Mouse (Mus musculus) ovary, postnatal 10 days (tissue): ENCODE data around the gene Zfp869.
"Not testable (repeated sequence)": the region's sequence is repeated elsewhere in the genome, so short reads cannot be mapped to it uniquely, and the experiment has no call there.

Source experiments
- DNase-seq: peaks from one replicate; pipeline ENCODE4 v3.0.0; 2022; ENCODE audit warnings: low spot score

Zfp869 gene

DNA sequence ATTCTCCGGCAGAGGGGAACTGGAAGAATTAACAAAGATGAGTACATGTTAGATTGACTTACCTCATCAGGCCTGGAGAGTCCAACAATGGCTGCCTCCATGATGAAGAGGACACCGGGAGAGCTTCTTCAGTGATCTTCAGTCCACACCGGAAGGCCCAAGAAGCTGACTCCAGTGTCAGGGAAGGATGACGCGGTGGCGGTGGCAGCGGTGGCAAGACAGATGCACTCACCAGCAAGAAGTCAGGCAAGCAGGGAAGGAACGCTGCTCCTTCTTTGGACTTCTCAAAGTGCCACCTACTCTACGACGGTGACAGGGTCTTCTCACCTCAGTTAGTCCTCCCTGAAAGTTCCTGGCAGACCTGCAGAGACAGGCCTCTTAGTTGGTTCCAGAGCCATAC is at the start of gene Zfp869:
Gene Zfp869 (minus strand): TSS at position 101 of the 400 bp plus-strand sequence.
- DNase-seq, result not testable (repeated sequence)

DNA sequence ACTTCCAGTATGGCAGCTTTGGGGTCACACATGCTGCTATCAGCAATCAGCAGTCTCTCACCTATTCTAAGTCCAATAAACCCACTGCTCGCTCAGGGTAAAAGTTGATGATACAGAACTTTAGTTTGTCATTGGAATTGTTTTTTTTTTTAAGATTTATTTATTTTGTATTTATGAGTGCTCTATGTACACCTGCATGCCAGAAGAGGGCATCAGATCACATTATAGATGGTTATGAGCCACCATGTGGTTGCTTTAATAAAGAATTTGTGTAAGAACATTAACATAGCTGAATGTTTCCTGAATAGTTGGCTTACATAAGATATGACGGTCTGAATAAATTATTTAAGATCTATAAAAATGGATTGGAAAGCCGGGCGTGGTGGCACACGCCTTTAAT is 47.8 kb upstream of the Zfp869 start:
- no peak for DNase-seq

DNA sequence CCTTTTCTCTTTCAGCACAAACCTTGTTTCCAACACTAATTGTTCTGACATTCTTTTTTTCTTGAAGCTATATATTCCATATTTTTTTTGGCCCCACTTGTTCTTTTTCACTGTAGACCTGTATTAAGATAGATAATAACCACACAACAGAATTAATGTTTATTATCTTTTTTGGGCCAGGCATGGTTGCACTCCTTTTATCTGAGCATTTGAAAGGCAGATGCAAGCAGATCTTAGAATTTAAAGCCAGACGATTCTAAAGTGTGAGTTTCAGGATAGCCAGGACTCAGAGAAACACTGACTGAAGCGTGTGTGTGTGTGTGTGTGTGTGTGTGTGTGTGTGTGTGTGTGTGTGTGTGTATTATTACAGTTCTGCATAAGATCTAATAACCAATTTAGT is 41.9 kb upstream of the Zfp869 start:
- DNase-seq, result no peak

DNA sequence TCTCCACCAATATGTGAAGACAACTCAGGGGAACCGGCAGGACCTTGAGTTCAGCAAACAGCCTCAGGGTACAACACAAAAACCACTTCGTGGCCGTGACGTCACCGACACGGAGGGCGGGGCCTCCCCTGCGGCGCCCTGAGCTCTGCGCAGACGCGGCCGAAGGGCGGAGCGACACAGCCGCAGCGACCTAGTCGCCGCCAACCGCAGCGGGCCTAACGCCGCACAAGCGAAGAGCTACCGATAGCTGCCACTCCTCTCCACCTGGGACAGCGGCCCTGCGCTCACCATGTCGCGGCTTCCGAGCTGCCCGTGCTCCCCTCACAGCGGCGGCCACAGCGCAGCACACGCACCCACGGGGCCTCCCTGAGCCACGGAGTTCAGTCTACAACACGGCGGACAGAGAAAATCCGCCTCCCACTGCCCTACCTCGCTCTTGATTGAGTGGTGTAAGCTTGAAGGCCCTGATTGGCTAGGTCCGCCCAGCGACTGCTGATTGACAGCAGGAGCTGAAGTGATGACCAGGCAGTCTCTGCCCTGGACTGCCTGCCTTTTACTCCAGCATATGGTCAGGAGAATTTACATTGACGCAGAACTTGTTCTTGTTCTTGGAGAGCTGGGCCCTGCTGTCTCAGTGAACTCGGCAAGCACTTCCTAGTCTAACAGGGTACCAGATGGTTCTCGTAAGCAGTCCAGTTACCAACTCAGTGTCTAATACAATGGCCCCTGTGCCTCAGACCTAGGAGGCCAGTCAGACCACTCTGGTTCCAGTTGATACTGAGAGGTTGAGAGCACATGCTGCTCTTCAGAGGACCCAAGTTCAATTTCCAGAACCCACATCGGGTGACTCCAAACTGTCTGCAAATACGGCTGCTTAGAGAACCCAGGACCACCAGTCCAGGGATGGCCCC is 39.3 kb upstream of the Zfp869 start, which contains the start of gene Zfp963:
Gene Zfp963 (minus strand): TSS at position 427 of the 911 bp plus-strand sequence.
- peak; percentile 88 for DNase-seq

DNA sequence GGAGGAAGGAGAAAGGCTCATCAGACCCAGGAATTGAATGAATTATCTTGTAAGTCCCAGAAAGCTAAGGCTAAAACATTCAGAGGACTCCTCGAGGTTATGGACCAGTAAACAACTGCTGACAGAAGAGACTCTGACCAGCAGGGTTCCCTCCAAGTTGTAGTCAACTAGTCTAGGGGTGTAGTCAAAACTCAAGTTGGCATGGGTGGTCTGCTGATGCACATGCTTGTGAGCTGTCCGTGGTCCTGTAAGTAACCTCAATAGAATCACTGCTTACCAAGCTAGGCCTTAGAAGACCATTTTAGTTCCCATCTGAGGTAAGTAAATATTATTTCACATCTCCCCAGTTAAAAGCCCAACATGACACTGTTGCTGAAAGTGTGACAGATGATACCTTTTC is 30.7 kb upstream of the Zfp869 start:
- no peak for DNase-seq

DNA sequence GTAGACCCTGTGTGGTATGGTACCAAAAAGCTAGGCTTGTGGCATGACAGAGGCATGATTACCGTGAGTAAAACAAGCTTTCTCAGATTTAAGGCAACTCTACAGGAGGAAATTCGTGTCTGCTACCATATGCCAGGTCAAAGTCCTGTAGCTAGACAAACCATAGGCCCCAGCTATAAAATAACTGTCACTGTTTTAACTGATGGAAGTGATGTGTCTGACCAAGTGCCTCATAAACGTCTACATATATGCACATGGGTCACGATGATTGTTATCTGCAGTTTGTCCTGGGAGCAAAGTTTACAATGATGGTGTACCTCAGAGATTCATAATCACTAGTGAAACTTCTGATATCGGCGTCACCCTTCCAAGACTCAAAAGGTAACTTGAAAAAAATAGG is 30.2 kb upstream of the Zfp869 start:
- no peak for DNase-seq

DNA sequence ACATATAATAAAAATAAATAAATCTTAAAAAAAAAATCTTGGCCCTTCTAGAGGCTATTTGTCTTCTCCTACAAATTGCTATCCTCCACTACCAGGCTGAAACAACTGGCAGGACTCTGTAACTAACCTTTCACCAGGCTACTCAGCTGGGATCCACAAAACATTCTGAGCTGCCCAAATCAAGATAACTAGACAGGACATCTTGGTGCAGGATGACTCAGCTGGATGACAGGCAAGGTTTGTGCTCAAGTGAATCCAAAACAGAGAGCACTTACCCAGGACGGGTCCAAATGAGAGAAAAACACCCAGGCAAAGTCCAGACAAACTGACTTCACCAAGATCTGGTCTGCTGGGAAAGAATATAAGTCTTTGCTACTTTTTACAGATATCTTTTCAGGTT is 25.0 kb upstream of the Zfp869 start:
- no peak for DNase-seq

DNA sequence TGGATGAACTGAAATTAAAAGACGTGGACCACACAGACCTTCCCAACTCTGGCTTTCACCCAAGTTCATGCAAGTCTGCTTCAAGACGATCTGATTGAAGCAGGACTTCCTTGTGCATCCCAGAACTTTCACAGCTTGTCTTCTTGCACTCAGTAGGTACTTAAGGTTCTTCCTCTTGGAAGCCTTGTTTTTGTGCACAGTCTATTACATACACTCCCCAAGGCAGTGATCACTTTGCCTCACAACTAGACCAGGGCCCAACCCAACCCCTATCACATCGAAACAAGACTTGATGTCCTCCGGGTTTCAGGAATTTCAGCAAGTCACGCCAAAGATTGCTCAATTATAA is 6.7 kb upstream of the Zfp869 start:
- DNase-seq, result no peak

DNA sequence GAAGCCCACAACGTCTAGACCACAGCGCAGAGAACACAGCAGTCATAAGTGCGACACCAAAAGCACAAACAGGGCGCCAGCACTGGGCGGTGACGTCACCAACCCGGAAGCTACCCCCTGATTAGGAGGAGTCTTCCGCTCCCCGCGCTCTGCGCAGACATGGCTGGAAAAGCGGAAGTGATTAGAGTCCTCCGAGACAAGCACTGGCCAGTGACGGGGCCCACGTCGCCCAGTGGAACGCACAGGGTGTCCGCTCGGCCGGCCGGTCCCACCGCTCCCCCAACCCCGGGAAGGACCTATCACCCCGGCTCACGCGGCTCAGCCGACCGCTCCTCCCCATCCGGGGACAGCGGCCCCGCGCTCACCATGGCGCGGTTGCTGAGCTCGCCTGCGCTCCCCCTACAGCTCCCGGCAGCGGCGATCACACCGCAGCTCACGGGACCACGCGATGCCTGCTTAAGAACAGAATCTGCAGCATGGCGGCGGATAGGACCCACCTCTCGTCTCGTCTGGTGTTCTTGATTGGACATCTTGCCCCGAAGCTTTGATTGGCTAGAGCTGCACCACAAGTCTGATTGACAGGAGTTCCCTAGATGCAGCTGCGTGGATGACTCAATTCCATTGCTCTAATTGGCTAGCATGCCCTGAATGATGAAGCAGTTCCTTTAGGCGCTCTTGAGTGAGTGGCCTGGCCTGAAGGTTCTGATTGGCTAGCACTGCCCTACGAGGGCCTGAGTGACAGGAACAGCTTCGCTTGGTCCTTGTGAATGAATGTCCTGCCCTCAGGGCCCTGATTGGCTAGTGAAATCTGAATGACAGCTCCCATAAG is 6.1 kb upstream of the Zfp869 start:
- DNase-seq, result peak; percentile 79

DNA sequence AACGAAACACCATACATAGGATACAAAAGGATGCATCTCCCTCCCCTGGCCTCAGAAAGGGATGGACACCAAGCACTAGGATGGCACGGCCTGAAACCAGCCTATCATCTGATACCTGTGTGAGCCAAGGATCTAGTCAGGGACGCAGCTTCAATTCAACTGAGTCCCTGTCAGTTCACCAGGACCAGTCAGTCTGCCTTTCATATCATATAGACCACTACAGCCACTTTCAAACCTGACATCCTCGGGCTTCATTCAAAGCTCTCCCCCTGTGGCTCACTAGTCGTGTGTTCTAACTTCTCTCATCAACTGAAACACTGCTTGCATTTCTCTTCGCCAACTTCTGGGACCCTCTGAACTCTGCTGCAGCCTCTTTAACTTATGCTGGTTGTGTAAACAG is 4.8 kb upstream of the Zfp869 start:
- no peak for DNase-seq

DNA sequence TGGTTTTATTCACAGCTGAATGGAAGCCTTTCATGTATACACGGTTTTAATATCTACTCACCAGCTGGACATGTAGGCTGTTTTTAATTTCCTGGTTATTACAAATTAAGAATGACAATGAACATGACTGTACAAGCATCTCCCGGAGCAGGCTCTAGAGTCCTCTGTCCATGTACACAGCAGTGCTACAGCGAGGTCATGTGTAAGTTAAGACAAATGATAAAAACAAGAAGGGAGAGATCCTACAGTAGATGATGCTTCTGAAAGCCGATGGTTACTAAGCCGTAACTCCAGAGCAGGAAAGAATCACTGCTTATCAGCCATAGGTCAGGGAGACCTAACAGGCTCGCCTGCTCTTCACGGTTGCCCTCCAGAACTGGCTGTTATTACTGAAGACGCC is 3.0 kb upstream of the Zfp869 start:
- no peak for DNase-seq

DNA sequence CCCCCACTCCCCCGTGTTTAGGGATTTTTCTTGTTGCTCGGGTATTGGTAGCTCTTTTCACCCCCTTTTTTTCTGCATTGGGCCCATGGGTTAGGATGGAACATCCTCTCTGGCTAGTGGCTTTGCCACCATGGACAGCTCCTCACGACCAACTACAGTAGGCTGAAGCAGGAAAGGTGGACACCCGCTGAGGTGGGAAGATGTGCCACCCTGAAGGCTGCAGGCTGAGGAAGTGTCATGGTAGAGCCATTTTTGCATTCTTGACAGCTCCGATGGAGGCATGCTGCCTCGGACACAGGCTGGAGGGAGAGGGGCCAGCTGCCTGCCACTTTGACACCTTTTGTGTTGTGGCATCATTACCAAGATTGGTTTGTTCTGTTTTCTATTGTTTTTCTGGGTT is 8.7 kb downstream of the Zfp869 start:
- no peak for DNase-seq

DNA sequence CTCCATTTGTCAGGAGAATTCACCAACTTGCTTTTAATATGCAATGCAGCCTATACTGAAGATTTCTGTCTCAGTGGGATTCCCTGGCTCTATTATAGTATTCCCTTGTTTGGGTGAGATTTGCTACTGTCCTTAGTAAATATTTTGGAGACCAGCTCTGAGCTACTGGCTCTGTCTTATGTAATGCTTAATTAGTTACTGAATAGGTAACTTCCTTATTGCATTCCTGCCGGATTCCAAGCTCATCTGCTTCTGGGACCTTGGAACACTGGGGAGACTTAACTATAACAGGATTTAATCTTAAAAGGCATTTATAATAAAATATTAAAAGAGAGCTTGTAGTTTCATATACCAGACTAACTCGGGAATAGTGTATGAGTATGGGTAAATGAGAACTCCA is 45.5 kb downstream of the Zfp869 start:
- DNase-seq, result not testable (repeated sequence)

DNA sequence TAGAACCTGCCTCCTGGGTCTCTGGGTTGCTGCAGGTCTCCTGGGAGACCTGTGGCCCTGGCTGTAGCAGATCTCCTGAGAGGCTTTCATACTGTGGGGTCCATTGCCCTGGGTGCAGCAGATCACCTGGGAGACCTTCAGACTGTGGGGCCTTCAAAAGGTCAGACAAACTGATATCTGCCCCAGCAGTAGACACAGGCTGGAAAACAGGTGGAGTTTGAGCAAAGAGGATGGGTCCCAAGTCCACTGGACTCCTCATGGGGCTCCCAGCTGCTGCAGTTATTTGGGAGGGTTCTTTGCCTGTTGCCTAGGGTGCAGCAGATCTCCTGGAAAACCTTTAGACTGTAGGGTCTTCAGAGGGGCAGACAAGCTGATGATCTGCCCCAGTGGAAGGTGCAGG is 49.2 kb downstream of the Zfp869 start:
- no peak for DNase-seq
